In genomic region chr16:76816056-76816885, GRCm38 (mm10) we compare ENCODE assay signal across 15 mouse cellular contexts.
A peak's percentile ranks its signal among the peaks of the same experiment; 100 is the strongest.
DNase-seq lines count a peak whose midpoint lies in the region; ATAC-seq and TF ChIP-seq lines count a peak whose summit lies in the region.
"Had no signal": no experiment of that assay in that cellular context is flagged by ENCODE, and none has a peak within 500 bp of the region (broad histone marks: within the 10 kb centered on the region; RNA-seq: fewer than 3 reads in every experiment).

No protein-coding gene starts in this region.

- no peak overlapping the region for H3ac ChIP-seq in myocyte (ENCODE audit: control insufficient read depth, insufficient read length)

- H3K4me2 ChIP-seq in kidney, embryonic 16.5 days (replicated peaks; ENCODE audit: low read depth, low read length): no peak overlapping the region
- peak overlapping the region; percentile 30 for H3K4me2 ChIP-seq in myocyte (ENCODE audit: low read depth)
- no peak overlapping the region for H3K4me2 ChIP-seq in forebrain, embryonic 12.5 days
- H3K4me2 ChIP-seq: embryonic facial prominence, embryonic 12.5 days had no signal

- peak; percentile 12 for DNase-seq in kidney, postnatal 14 days
- peak; percentile 10 for DNase-seq in adrenal gland, adult 8-10 months
- peak; percentile 50 for DNase-seq in gastrocnemius, postnatal 25 days
- DNase-seq in thymus, adult 2 months: no peak
- DNase-seq: cerebellum, postnatal 14 days; liver had no signal

- TF ChIP-seq POLR2A in myocyte (IDR thresholded peaks at IDR 0.05; ENCODE audit: insufficient read length, low read depth): no peak
- no peak for TF ChIP-seq POLR2A in thymus, adult 2 months (IDR thresholded peaks at IDR 0.05; ENCODE audit: control insufficient read depth, extremely low read depth, insufficient read depth, low read length, poor library complexity)

- whole genome bisulfite sequencing in kidney, embryonic 16.5 days: 79% methylated on average over 17 of the region's 17 CpGs
- 78% methylated on average over 17 of the region's 17 CpGs for WGBS in thymus, adult 2 months
- WGBS in forebrain, embryonic 12.5 days: 90% methylated on average over 17 of the region's 17 CpGs

- H3K9me3 ChIP-seq in kidney, embryonic 16.5 days (ENCODE audit: low read length): no peaks in the 10 kb centered on the region
- no peaks in the 10 kb centered on the region for H3K9me3 ChIP-seq in forebrain, embryonic 12.5 days
- H3K9me3 ChIP-seq: embryonic facial prominence, embryonic 12.5 days; heart, embryonic 10.5 days; hindbrain, embryonic 10.5 days had no signal

- H3K4me3 ChIP-seq in kidney, embryonic 16.5 days (ENCODE audit: low read length): no peak overlapping the region
- H3K4me3 ChIP-seq in myocyte: no peak overlapping the region
- no peak overlapping the region for H3K4me3 ChIP-seq in thymus, adult 2 months (ENCODE audit: control insufficient read depth, insufficient read depth, low read length)
- H3K4me3 ChIP-seq in forebrain, embryonic 12.5 days (replicated peaks): no peak overlapping the region
- H3K4me3 ChIP-seq: embryonic facial prominence, embryonic 12.5 days; heart, embryonic 10.5 days; hindbrain, embryonic 10.5 days had no signal

- H3K9ac ChIP-seq in kidney, embryonic 16.5 days (replicated peaks; ENCODE audit: low read length): no peak overlapping the region
- H3K9ac ChIP-seq in forebrain, embryonic 12.5 days: no peak overlapping the region
- H3K9ac ChIP-seq: embryonic facial prominence, embryonic 12.5 days had no signal

- no peak overlapping the region for H3K27ac ChIP-seq in kidney, embryonic 16.5 days (ENCODE audit: low read length)
- no peak overlapping the region for H3K27ac ChIP-seq in thymus, adult 2 months (ENCODE audit: control insufficient read depth, insufficient read depth, low read length)
- no peak overlapping the region for H3K27ac ChIP-seq in forebrain, embryonic 12.5 days
- H3K27ac ChIP-seq: embryonic facial prominence, embryonic 12.5 days; heart, embryonic 10.5 days; hindbrain, embryonic 10.5 days; stomach, postnatal 0 days had no signal

- TF ChIP-seq CTCF in thymus, adult 2 months (IDR thresholded peaks at IDR 0.05; ENCODE audit: borderline replicate concordance, control insufficient read depth, extremely low read depth, insufficient read depth, low read length, poor library complexity): no peak

- ATAC-seq in kidney, embryonic 16.5 days (ENCODE audit: low FRiP score, low TSS enrichment): no peak
- no peak for ATAC-seq in forebrain, embryonic 12.5 days (ENCODE audit: low FRiP score)
- ATAC-seq: inflammation-experienced regulatory T-cells, adult 6 months; Patski had no signal

- H3K4me1 ChIP-seq in kidney, embryonic 16.5 days (ENCODE audit: insufficient read depth, low read length): no peaks in the 10 kb centered on the region
- H3K4me1 ChIP-seq in thymus, adult 2 months (replicated peaks; ENCODE audit: control insufficient read depth, insufficient read depth, low read length): no peaks in the 10 kb centered on the region
- H3K4me1 ChIP-seq in forebrain, embryonic 12.5 days: no peaks in the 10 kb centered on the region
- H3K4me1 ChIP-seq: embryonic facial prominence, embryonic 12.5 days; hindbrain, embryonic 10.5 days had no signal

- H3K79me2 ChIP-seq in myocyte (ENCODE audit: control insufficient read depth, insufficient read depth): no peaks in the 10 kb centered on the region

- H3K27me3 ChIP-seq in kidney, embryonic 16.5 days (ENCODE audit: insufficient read depth, low read length): no peaks in the 10 kb centered on the region
- H3K27me3 ChIP-seq in myocyte (ENCODE audit: control insufficient read depth, insufficient read depth, insufficient read length): no peaks in the 10 kb centered on the region
- H3K27me3 ChIP-seq in thymus, adult 2 months (ENCODE audit: control insufficient read depth, insufficient read depth, low read length): no peaks in the 10 kb centered on the region
- H3K27me3 ChIP-seq in forebrain, embryonic 12.5 days: no peaks in the 10 kb centered on the region
- H3K27me3 ChIP-seq: embryonic facial prominence, embryonic 12.5 days; Patski had no signal

- H3K36me3 ChIP-seq in kidney, embryonic 16.5 days (ENCODE audit: insufficient read depth, low read length): no peaks in the 10 kb centered on the region
- H3K36me3 ChIP-seq in myocyte (ENCODE audit: control insufficient read depth, insufficient read depth): no peaks in the 10 kb centered on the region
- no peaks in the 10 kb centered on the region for H3K36me3 ChIP-seq in thymus, adult 2 months (ENCODE audit: control insufficient read depth, insufficient read depth, low read length)
- no peaks in the 10 kb centered on the region for H3K36me3 ChIP-seq in forebrain, embryonic 12.5 days (replicated peaks)
- H3K36me3 ChIP-seq: embryonic facial prominence, embryonic 12.5 days; heart, embryonic 10.5 days; hindbrain, embryonic 10.5 days had no signal

TF ChIP-seq in myocyte, 11 proteins besides CTCF, POLR2A, EP300 and RAD21:
- TF ChIP-seq MYOG (IDR thresholded peaks at IDR 0.05; ENCODE audit: control insufficient read depth in 1 of 3, insufficient read depth in 1 of 3, insufficient read length in 2 of 3, low read depth in 2 of 3): peak in 2 of 3 experiments; percentile 75 to 84
- TF ChIP-seq TCF3 (IDR thresholded peaks at IDR 0.05; ENCODE audit: insufficient read length, low read depth): peak; percentile 35
- no peak for TF ChIP-seq TCF12 (IDR thresholded peaks at IDR 0.05; ENCODE audit: insufficient read depth, poor library complexity, severe bottlenecking)
- peak; percentile 11 to 92 (median 84) for TF ChIP-seq MYOD1 (IDR thresholded peaks at IDR 0.05; ENCODE audit: control insufficient read depth in 1 of 3, insufficient read length in 2 of 3, low read depth in 2 of 3)
- TF ChIP-seq MAX (IDR thresholded peaks at IDR 0.05; ENCODE audit: low read depth): no peak
- TF ChIP-seq POLR2AphosphoS2 (IDR thresholded peaks at IDR 0.05; ENCODE audit: insufficient read length, low read depth): no peak
- peak; percentile 11 for TF ChIP-seq SRF (IDR thresholded peaks at IDR 0.05; ENCODE audit: control insufficient read depth, insufficient read length, low read depth)
- TF ChIP-seq E2F4 (IDR thresholded peaks at IDR 0.05; ENCODE audit: insufficient read depth): no peak
